Mouse (Mus musculus): ENCODE measurements around the gene Pgap2.
"Not testable (repeated sequence)": the region's sequence is repeated elsewhere in the genome, so short reads cannot be mapped to it uniquely, and the experiment has no call there.

The Pgap2 gene

DNA sequence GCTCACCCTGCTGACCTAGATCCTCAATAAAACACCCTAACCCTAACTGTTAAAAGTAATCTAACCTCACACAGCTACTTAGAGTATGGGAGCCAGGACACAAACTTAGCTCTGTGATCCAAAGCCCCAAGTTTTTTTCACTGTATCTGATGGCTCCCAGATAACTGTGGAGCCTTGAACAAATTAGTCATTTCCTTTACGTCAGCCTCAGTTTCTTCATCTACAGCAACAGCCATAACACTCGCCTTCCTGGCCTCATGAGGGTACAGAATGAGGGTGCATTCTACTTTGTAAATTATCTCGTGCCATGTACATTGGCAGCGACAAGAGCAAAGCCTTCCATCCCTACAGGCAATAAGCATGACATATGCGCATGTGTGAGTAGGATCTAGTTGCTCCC is 32.4 kb downstream of the Pgap2 start:
- no peak for DNase-seq (ENCODE audit: low read depth, low spot score)

DNA sequence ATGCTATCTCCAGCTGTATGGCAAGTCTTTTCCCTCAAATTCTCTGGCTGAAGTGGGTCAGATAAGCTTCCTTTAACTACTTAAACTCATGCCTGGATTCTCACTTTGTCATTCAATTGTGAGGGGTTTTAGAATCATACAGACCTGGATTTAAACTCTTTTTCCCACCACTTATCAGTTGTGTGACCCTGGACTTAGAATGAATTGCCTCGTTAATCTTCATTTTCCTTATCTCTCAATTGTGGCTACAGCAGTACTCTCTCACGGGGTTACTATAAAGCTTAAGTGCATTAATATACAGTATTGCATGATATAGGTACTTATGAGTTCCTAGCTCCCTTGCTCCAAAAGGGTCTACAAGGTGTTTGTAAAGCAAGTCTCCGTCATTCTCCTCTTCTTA is 32.9 kb downstream of the Pgap2 start:
- no peak for DNase-seq (ENCODE audit: low read depth, low spot score)

DNA sequence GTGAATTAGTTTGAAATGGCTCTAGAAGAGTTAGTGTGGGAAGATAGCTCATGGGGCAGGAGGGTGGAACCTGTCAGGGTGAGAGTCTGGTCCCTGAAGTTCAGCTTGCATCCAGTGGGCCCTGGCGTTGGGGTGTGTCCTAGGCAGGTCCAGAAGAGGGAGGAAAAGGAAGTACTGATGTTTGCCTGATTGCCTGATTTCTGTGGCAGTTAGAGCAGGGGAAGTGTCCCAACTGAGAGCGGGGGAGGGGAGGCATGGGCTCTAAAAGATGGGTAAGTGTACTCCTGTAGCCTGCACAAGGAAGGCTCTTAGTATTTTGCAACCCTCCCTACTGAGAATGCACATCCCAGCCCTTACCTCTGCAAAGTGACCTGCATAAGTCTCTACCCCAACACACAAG is 33.9 kb downstream of the Pgap2 start:
- DNase-seq (ENCODE audit: low read depth, low spot score), result no peak

DNA sequence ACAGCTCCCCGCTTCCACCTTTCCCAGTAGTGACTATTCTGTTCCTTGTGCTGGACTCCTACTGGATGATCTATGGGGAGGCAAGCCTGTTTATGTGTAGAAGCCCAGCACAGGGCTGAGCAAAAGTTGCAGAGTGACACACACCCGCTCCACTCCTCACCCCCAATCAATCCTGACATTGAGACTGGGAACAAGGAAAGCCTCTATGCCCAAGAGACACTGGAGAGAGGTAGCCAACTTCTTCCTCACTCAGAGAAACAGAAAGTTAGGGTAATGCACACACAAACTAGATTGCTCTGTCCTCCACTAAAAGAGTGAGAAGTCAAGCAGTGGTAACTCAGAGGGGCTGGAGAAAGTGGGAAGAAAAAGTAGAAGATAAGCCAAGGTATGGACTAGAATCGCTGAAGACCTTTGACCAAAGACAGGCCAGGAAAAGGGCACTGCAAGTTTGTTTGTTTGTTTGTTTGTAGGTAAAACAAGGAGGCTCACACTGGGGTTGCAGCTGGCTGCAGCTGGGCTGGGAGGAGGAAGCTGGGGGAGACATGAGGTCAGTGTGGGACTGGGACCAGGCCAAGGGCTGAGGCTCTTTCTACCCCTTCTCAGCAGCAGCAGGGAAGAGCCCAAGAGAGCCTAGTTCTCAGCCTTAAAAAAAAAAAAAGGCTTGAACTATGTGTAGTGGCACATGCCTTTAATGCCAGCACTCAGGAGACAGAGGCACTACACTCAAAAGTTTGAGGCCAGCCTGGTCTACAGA is 35.0 kb downstream of the Pgap2 start:
- DNase-seq (ENCODE audit: low read depth, low spot score), result no peak

DNA sequence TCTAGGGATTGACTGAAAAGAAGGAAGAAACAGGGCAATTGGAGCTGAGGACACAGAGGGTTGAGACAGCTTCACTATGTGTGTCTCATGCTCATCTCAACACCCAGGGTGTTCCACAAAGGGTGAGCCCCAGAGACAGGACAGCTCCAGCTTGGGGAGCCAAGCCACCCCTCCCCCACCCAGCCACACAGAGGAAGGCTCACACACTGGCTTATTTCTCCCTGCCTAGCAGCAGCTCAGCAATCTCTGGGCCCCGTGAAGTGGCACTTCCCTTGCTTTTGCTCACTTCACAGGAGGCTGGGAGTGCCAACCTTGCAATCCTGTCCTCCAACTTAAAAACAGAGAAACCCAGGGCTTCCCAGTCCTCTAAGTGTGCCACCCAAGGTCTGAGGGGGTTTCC is 35.8 kb downstream of the Pgap2 start:
- no peak for DNase-seq (ENCODE audit: low read depth, low spot score)

DNA sequence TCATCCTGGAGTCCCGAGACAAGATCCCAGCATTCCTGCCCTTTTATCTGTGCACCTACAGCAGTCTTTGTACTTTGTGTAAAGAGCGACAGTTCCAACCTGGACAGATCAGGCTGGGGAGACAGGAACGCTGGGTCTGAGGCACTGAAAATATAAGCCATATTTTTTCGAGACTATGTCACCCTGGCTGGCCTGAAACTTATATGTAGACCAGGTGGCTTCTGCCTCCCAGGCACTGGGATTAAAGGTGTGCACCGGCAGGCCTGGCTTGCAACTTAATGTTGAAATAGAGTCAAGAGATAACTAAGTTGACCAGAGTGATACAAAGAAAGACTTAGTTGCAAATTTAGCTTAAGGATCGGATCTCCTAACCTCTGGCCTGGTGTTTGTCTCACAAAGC is 36.3 kb downstream of the Pgap2 start:
- no peak for DNase-seq (ENCODE audit: low read depth, low spot score)

DNA sequence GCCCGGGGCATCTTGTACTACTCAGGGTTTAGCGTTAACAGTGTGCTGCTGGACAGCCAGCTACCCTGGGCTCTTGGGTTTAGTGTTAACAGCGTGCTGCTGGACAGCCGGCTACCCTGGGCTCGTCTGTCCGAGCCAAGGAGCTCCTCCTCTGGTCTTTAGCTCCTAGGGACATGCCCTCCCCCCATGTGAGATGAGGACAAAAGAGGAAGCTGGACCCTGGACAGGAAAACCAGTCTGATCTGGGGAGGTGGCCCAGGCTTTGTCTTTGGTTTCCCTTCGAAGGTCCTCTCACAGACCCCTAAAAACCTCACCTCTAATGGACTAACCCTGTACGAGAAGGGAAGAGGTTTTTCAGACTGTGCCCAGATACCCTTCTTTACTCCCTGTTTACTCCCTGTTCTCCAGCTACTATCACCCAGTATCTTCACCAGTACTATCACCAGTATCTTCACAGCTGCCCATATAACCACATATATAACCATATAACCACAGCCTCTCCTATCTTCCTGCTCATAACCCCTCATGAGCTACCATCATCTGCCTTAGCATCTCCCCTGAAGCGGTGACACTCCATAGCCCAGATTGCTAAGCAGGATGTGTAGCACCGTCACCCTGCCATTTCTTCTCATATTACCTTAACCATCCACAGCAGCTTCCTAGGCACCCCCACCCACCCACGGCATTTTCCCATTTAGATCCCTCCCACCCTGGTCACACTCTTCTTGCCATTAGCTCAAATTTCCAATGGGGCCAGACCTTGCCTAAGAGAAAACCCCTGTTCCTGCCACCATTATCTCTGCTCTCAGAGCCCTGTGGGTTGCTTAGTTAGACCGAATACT is 37.2 kb downstream of the Pgap2 start:
- no peak for DNase-seq (ENCODE audit: low read depth, low spot score)

DNA sequence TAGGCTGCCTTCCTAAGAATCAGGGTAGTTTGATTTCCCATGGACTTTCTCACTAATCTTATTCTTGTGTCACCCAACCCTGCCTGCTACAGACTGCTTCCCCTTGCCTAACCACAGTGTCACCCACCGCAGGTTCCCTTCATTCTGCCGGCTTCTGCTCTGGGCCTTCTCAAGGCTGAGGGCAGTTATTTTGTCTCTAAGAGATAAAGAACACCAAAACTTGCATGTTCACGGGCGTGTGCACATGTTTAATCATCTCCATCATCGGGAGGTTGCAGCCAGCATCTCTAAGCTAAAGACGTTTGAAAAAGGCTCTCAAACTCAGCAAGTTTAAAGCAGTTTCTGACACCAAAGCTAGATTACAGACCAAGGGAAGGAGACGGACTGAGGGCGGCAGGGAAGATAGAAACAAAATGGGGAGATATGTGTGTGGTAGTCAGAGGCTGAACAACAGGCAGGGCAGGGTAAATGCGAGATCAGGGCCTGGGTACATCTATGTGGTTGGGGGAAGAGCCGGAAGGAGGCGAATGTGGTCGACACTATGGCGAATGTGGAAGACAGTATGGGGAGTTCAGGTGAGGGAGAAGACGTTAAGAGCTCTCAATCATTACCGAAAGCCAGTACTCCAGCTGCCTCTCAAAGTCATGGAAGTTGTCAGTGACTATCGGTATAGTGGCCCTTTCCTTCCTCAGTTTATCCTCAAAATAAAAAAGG is 38.8 kb downstream of the Pgap2 start:
- no peak for DNase-seq (ENCODE audit: low read depth, low spot score)

DNA sequence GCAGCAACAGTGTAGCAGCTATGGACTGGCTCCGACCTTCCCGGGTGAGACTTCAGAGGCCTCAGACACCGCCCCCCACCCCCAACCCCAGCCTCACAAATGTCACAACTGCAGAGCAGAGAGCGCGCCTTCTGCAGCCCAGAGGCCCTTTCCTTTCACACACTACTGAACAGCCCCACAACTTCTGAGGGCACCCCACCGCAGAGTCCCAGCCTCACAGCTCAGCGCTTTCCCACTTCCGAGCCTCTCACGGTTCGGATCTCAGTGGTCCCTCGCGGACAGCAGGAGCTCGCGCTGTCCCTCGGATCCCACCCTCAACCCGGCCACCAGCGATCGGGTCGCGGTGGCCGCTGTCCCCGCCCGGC is 39.5 kb downstream of the Pgap2 start:
- DNase-seq (ENCODE audit: low read depth, low spot score), result no peak

DNA sequence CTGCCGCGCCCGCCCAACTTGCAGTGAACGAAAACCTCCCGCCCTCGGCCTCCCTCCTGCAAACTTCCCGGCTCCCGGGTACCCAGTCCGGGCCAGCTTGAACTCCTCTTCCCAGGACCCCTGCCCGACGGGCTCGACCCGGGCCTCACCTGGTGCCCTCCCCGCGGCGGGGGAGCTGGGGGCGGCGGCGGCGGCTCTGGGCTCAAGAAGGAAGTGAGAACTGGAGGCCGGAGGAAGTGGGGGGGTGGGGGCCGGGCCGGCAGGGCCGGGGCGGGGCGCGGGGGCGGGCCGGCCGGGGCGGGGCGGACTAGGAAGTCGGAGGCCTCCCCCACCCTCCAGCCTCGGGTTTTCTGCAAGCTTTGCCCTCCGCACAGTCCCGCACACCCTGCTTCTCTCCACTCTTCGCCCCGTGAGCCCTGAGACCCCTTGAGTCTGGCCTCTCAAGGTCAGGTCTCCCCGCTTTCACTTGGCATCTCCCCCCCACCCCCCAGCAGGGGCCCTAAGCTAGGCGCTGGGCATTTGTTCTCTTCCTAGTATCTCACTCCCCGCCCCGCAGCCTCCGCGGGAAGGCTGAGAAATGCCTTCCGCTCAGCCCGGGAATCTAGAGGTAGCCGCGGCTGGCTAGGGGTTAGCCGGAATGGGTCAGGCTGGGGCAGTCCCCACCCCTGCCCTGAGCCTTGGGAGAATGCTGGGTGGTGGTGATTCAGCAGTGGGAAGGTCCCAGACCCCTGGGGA is 40.1 kb downstream of the Pgap2 start:
- peak; percentile 27 for DNase-seq (ENCODE audit: low read depth, low spot score)

DNA sequence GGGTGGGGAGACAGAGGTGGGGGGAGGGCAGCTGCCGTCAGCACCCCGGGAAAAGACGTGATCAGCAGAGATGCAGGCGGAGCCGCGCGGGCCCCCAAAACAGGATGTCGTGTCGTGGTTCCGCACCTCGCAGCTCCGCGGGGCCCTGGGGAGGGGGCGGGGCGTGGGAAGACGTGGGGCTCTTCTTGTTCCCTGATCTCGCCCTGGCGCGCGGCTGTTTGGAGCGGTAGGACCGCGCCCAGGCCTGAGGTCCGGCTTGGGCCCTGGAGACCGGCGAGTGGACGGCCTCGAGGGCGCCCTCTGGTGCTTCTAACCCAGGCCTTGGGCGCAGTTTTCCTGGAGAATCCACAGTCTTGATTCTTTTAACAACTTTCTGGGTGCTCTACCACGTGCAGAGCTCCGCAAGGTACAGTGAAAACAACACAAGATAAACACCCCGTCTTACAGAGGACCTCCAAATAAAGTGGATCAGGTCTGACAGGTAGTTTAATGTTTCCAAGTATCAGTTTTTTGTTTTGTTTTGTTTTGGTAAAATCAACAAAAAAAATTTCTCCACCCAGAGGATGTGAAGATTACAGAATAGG is 40.7 kb downstream of the Pgap2 start:
- DNase-seq (ENCODE audit: low read depth, low spot score), result peak; percentile 42

DNA sequence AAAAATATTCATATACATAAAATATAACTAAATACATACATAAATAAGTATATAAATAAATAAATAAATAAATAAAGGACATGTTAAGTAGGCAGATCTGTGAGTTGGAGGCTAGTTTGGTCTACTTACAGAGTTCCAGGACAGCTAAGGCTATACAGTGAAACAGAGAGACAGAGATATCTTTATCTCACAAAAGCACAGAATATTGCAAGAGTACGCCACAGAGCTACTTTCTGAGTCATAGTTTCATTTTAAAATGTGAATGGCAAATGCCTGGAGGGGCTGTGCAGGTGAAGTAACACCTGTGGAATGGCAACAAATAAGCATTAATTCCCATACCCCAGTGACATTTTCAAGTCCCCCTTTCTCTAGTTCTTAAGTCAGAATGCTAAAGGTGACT is 43.6 kb downstream of the Pgap2 start:
- no peak for DNase-seq (ENCODE audit: low read depth, low spot score)

DNA sequence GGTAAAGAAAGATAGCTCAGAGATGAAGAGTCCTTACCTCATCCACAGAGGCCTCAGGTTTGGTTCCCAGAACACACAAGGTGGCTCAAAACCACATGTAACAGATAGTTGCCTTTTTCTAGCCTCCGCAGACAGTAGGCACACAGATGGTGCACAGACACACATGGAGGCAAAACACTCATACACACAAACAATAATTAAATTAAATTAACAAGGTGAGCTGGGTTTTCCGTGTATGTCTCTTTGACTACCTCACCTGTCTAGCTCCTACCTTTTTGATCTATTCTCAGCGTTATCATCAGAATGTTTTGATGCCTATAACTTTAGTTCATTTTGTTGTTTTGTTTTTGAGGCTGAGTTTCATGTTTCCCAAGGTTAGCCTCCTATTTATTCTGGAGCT is 45.9 kb downstream of the Pgap2 start, which contains the start of gene Rhog:
Gene Rhog, minus strand, starts transcription at position 101 of the 400 bp plus-strand sequence.
- DNase-seq (ENCODE audit: low read depth, low spot score), result no peak

DNA sequence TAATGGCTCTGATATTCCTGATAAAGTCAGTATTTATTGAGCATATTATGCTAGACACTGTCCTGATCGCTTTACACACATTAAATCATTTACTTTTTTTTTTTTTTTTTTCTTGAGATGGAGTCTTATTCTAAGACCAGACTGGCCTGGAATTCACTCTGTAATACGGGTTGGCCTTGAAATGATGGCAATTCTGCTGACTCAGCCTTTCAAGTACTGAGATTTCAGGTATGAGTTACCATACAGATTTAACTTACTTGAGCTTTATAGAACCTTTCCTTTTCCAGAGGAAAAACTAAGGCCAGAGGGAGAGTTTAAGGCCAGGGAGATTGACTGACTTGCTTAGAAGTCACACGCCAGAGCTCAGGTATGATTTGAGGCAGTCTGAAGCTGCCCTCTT is 46.6 kb downstream of the Pgap2 start:
- no peak for DNase-seq (ENCODE audit: low read depth, low spot score)

DNA sequence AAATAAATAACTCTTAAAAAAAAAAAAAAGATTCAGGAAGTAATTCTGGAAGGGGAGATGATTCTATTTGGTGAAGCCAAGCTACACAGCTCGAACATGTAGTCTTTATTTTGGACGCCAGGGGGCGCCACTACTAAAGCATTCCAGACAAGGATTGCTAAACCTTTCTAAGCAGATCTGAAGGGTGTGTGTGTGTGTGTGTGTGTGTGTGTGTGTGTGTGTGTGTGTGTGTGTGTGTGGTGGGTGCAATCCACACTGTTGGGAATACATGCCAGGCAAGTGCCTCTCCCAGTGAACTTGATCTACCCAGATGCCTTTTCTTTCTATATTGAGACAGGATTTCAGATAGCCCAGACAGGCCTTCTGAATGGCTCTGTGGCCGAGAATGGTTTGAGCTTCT is 48.2 kb downstream of the Pgap2 start:
- DNase-seq (ENCODE audit: low read depth, low spot score), result peak; percentile 78

DNA sequence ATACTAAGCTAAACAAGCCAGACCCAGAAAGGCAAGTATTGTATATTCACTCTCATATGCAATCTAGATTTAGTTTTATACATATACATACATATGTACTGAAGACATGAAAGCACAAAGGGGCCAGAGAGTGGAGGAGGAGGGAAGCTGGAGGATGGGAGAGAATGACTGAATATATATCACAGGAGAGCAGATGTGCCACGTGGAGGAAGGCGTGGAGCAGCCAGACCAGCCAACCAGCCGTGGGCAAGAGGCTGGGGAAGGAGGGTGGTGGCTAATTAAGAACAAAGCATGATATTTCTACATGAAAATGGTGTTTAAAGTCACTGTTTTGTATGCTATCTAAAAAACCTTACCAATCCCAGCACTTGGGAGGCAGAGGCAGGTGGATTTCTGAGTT is 48.7 kb downstream of the Pgap2 start:
- no peak for DNase-seq (ENCODE audit: low read depth, low spot score)

DNA sequence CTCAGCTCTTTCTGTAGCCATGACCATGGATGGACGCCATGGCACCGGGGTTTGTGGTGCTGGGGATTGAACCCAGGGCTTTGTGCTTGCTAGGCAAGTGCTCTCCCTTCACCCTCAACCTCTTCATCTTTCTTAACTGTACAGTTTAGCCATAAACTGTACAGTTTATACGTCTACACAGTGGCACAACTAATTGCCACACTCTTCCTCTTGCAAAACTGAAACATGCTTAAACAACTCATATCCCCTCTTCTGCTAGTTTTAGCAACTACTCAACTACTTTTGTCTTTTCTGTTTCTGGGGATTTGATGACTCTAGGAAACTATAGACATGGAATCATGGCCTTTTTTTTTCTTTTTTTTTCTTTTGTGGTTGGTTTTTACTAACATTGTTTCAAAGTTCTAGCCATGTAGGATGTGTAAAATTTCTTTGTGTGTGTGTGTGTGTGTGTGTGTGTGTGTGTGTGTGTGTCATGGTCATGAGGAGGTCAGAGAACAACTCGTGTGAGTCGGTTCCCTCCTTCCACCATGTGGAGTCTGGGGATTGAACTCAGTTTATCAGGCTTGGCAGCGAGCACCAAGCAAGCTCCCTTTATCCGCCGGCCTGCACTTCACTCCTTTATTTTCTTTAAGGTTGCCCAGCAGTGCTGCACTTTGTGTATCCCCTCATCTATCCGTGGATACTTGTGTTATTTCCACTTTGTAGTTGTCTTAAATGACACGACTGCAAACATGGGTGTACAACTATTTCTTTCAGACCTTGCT is 49.9 kb downstream of the Pgap2 start:
- no peak for DNase-seq (ENCODE audit: low read depth, low spot score)

DNA sequence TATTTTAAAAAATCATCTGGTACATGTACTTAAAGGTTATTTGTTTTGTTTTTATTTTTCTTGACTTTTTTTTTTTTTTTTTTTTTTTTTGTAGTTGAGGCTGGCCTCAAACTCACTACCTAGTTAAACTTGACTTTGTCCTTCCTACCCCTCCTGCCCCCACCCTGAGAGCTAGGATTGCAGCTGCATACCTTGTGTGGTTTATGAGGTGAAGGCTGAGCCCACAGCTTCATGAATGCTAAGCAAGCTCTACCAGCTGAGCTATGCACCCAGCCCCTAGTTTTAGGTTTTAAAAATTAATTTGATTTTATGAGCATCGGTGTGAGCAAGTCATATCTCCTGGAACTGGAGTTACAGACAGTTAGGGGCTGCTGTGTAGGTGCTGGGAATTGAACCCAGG is 50.5 kb downstream of the Pgap2 start:
- no peak for DNase-seq (ENCODE audit: low read depth, low spot score)

DNA sequence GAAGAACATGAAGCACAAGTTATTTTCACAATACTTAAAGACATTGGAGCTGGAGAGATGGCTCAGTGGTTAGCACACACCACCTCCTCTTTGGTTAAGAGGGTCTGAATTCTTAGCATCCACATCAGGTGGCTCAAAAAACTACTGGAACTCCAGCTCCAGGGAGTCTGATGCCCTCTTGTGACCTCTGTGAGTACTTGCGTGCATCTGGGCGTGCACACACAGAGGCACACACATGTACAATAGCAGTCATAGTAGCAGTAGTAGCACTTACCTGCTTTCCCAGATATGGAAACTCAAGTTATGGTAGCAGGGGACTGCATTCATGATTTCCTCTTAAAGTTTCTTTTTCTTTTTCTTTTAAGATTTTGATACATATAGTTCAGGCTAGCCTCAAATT is 53.0 kb downstream of the Pgap2 start:
- no peak for DNase-seq (ENCODE audit: low read depth, low spot score)

DNA sequence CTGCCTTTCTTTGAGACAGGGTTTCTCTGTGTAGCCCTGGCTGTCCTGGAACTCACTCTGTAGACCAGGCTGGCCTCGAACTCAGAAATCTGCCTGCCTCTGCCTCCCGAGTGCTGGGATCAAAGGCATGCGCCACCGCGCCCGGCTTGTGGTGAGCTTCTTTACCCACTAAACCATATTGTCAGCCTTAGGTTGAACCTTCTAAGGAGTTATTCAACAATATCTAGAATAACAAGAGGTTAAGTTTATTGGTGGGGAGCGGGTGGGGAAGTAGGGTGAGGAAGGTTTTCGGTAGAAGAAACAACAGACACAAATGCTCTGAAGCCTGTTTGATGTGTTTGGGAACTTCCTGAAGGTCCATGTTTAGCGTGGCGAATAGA is 56.0 kb downstream of the Pgap2 start:
- not testable (repeated sequence) for DNase-seq (ENCODE audit: low read depth, low spot score)

Measured in retina, postnatal 7 days (tissue).